Mouse (Mus musculus) lung, embryonic 16.5 days (tissue): ENCODE measurements at regions not wholly inside any gene's neighbourhood (a gene's known extent, or its start where the extent isn't known, plus 50 kb on each side); places are given as distances from the start of the nearest gene placed in this dataset.

Experiments used
- ATAC-seq: fragments of 200-750 bp; cut with Nextera tagmentation; 2 replicates; pipeline ENCODE4 v1.8.0; 2017; ENCODE audit warnings: low read depth, mild to moderate bottlenecking, moderate library complexity
- H3K27ac ChIP-seq: fragments of 300-500 bp; sonication (generic); 2 replicates; pipeline ENCODE4 v1.5.1; 2014; ENCODE audit warnings: mild to moderate bottlenecking, control low read depth, low read length
- H3K27me3 ChIP-seq: fragments of 300-500 bp; sonication (generic); 2 replicates; pipeline ENCODE4 v1.6.1; 2014; ENCODE audit warnings: low read depth, low read length, mixed read lengths; ENCODE audit not compliant: control insufficient read depth, insufficient read depth
- H3K36me3 ChIP-seq: fragments of 300-500 bp; sonication (generic); 2 replicates; pipeline ENCODE4 v1.6.1; 2014; ENCODE audit warnings: low read length; ENCODE audit not compliant: control insufficient read depth, insufficient read depth
- H3K4me1 ChIP-seq: fragments of 300-500 bp; sonication (generic); replicated peaks from 2 replicates; pipeline ENCODE4 v1.6.1; 2014; ENCODE audit warnings: low read length, mixed read lengths; ENCODE audit not compliant: control insufficient read depth, insufficient read depth
- H3K4me2 ChIP-seq: fragments of 300-500 bp; sonication (generic); 2 replicates; pipeline ENCODE4 v1.6.1; 2014; ENCODE audit warnings: low read depth, low read length, control low read depth
- H3K4me3 ChIP-seq: fragments of 300-500 bp; sonication (generic); 2 replicates; pipeline ENCODE4 v1.5.1; 2014; ENCODE audit warnings: mild to moderate bottlenecking, low read length, control low read depth
- H3K9ac ChIP-seq: fragments of 300-500 bp; sonication (generic); 2 replicates; pipeline ENCODE4 v1.6.1; 2014; ENCODE audit warnings: low read length, control low read depth
- H3K9me3 ChIP-seq: fragments of 300-500 bp; sonication (generic); 2 replicates; pipeline ENCODE4 v1.6.1; 2016; ENCODE audit warnings: low read length; ENCODE audit not compliant: control insufficient read depth
- WGBS: fragments of 180-500 bp; shearing (Covaris S2); extraction: QIAGEN DNeasy Blood & Tissue Kit; methylation state at CpG from one replicate; pipeline ENCODE4 v1.1.7; 2014; 5-methylcytosine and 5-hydroxymethylcytosine counted together

- no peak overlapping the region for H3K9ac ChIP-seq
- H3K9me3 ChIP-seq: no peaks in the 10 kb centered on the region
- no peak overlapping the region for H3K27ac ChIP-seq
- ATAC-seq: no peak
- H3K4me1 ChIP-seq: no peaks in the 10 kb centered on the region; the same call in 1 of the 2 replicates
- no peaks in the 10 kb centered on the region for H3K36me3 ChIP-seq
- no peak overlapping the region for H3K4me2 ChIP-seq
- no peaks in the 10 kb centered on the region for H3K27me3 ChIP-seq
- H3K4me3 ChIP-seq: no peak overlapping the region
These were observed 96.4 kb downstream of the Sox9 start for GRCm38 (mm10) chr11:112878436-112878835.

- WGBS: 82% methylated on average over 3 of the region's 3 CpGs
- Histone ChIP-seq H3K27me3 (no peaks in the 10 kb centered on the region), H3K4me3 (no peak overlapping the region), H3K27ac (no peak overlapping the region), H3K4me1 (no peaks in the 10 kb centered on the region), H3K4me2 (no peak overlapping the region), H3K36me3 (no peaks in the 10 kb centered on the region), H3K9ac (no peak overlapping the region), H3K9me3 (no peaks in the 10 kb centered on the region)
- ATAC-seq: no peak
These were observed 98.7 kb downstream of the Sox9 start for GRCm38 (mm10) chr11:112880736-112881135.

- H3K36me3 ChIP-seq: no peaks in the 10 kb centered on the region
- no peaks in the 10 kb centered on the region for H3K9me3 ChIP-seq
- WGBS: 45% methylated on average over 9 of the region's 9 CpGs
- no peak overlapping the region for H3K4me3 ChIP-seq
- H3K27me3 ChIP-seq: no peaks in the 10 kb centered on the region
- H3K4me2 ChIP-seq: no peak overlapping the region
- no peak overlapping the region for H3K27ac ChIP-seq
- no peak for ATAC-seq
- H3K9ac ChIP-seq: no peak overlapping the region
- no peaks in the 10 kb centered on the region for H3K4me1 ChIP-seq
These were observed 103.4 kb downstream of the Sox9 start for GRCm38 (mm10) chr11:112885336-112885940.

DNA sequence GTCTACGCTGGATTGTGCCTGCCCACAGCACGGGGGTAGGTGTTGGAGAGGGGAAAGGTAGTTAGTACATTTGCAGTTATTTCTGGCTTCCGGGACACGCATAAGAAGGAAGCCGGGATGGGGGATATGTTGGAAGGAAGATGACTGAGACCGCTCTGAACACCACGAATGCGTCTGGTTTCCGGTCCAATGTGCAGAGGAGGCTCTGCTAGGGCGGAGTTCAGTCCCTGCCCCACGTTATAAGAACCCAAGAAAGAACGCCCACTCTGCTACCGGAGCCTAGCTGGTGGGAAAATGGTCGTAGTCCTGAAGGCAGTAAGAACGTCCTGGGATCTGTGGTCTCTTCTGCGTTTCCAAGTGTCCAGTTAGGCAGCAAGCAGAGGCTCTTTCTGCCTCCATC, 104.1 kb downstream of the Sox9 start:
- no peak overlapping the region for H3K27ac ChIP-seq
- no peak overlapping the region for H3K4me2 ChIP-seq
- H3K4me3 ChIP-seq: no peak overlapping the region
- H3K9me3 ChIP-seq: no peaks in the 10 kb centered on the region
- no peaks in the 10 kb centered on the region for H3K36me3 ChIP-seq
- ATAC-seq: no peak
- H3K4me1 ChIP-seq: no peaks in the 10 kb centered on the region
- 78% methylated on average over 16 of the region's 16 CpGs for WGBS
- no peaks in the 10 kb centered on the region for H3K27me3 ChIP-seq
- no peak overlapping the region for H3K9ac ChIP-seq

DNA sequence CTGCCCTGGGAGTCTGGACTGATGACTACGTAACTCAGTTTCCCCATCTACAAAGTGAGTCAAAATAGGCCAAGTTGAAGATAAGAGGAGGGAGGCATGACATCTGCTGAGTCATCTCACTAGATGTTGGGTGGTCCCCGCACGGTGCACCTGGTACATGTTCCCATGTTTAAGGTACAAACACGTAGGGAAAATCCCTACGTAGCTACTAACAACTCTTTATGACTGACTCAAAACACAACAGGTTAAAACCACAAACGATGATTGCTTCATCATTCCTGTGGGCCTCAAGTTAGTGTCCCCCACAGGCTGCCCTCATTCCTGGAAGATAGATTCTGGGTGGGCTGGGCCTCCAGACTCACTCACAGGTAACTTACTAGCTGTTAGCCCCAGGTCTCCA, 107.7 kb downstream of the Sox9 start:
- no peak overlapping the region for H3K4me3 ChIP-seq
- ATAC-seq: no peak
- H3K9me3 ChIP-seq: no peaks in the 10 kb centered on the region
- H3K27ac ChIP-seq: no peak overlapping the region
- 92% methylated on average over 6 of the region's 6 CpGs for WGBS
- no peaks in the 10 kb centered on the region; the same call in 1 of the 2 replicates for H3K4me1 ChIP-seq
- no peak overlapping the region for H3K4me2 ChIP-seq
- H3K36me3 ChIP-seq: no peaks in the 10 kb centered on the region
- H3K27me3 ChIP-seq: no peaks in the 10 kb centered on the region
- H3K9ac ChIP-seq: no peak overlapping the region

- Histone ChIP-seq H3K36me3 (no peaks in the 10 kb centered on the region), H3K4me1 (no peaks in the 10 kb centered on the region), H3K4me3 (no peak overlapping the region), H3K9me3 (no peaks in the 10 kb centered on the region), H3K27ac (no peak overlapping the region), H3K27me3 (no peaks in the 10 kb centered on the region), H3K9ac (no peak overlapping the region), H3K4me2 (no peak overlapping the region)
- WGBS: 89% methylated on average over 2 of the region's 2 CpGs
- ATAC-seq: no peak
These were observed 115.6 kb downstream of the Sox9 start for GRCm38 (mm10) chr11:112897597-112897996.

- no peak for ATAC-seq
- Histone ChIP-seq H3K9me3 (no peaks in the 10 kb centered on the region), H3K9ac (no peak overlapping the region), H3K27ac (no peak overlapping the region), H3K36me3 (no peaks in the 10 kb centered on the region), H3K4me3 (no peak overlapping the region), H3K27me3 (no peaks in the 10 kb centered on the region), H3K4me2 (no peak overlapping the region), H3K4me1 (no peaks in the 10 kb centered on the region)
- 84% methylated on average over 3 of the region's 3 CpGs for WGBS
These were observed 120.6 kb downstream of the Sox9 start for GRCm38 (mm10) chr11:112902618-112903017.

DNA sequence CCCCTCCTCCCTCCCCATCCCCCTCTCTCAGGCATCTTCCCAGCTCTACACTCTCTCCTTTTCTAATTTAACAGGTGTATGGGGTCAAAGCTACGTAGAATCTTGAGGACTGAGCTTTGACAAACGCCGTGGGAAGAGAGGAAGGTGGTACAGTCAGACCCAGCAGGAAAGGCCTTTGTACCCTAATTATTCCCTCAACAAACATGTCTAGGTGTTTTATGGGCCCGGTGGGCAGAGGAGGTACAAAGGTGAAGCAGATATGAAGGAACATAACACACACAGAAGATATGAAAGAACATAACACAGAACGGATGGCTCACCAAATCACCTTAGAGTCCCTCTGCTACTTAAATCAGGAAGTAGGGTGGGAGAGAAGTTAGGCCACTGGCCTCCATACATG, 128.3 kb downstream of the Sox9 start:
- Histone ChIP-seq H3K36me3 (no peaks in the 10 kb centered on the region), H3K4me2 (no peak overlapping the region), H3K4me1 (no peaks in the 10 kb centered on the region), H3K9ac (no peak overlapping the region), H3K27ac (no peak overlapping the region), H3K9me3 (no peaks in the 10 kb centered on the region), H3K27me3 (no peaks in the 10 kb centered on the region), H3K4me3 (no peak overlapping the region)
- WGBS: 58% methylated on average over 5 of the region's 5 CpGs
- ATAC-seq: no peak

DNA sequence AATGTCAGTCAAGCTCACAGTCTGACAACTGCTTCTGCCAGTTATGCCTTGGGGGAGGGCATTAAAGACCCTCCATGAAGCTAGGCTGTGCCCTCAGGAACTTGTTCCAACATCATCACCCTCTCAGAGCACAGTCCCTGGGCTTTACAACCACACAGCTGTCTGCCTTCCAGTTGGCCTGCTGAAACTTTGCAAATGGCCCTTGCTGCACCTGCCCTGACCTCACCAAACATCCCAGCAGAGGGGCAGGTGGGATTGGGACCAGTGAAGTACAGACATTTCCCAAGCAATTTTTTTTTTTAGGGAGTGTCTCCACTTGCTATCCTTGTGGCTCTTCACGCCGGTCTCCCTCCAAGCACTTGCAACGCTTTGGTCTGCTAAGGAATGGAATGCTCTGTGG, 130.9 kb downstream of the Sox9 start:
- ATAC-seq: no peak
- Histone ChIP-seq H3K9me3 (no peaks in the 10 kb centered on the region), H3K4me2 (no peak overlapping the region), H3K27ac (no peak overlapping the region), H3K9ac (no peak overlapping the region), H3K36me3 (no peaks in the 10 kb centered on the region), H3K4me1 (no peaks in the 10 kb centered on the region), H3K4me3 (no peak overlapping the region), H3K27me3 (no peaks in the 10 kb centered on the region)
- WGBS: 63% methylated on average over 3 of the region's 3 CpGs

DNA sequence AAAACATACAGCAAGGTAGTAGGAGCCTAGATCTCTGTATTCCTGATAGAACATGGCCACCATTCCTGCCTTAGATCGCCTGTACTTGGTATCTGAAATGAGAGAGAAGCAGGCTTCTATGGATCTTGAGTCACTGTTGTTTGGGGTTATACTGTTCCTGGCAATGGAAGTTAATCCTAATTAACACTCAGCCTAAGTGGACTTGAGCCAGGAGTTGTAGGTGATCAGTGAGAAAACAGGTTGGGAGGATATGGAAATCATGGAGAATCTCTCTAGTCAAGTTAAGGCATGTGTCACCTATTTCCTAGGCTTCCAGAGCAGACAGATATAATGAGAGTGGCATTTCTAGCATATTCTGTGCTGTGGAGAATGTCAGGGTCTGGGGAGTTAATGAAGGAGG, 134.9 kb downstream of the Sox9 start:
- Histone ChIP-seq H3K9ac (no peak overlapping the region), H3K27me3 (no peaks in the 10 kb centered on the region), H3K4me2 (no peak overlapping the region), H3K36me3 (no peaks in the 10 kb centered on the region), H3K27ac (no peak overlapping the region), H3K4me3 (no peak overlapping the region), H3K9me3 (no peaks in the 10 kb centered on the region), H3K4me1 (no peaks in the 10 kb centered on the region)
- 76% methylated on average over 1 of the region's 1 CpGs for WGBS
- ATAC-seq: no peak
